Mouse (Mus musculus) liver (tissue): ENCODE results near the gene Ikzf2.

Experiments
- DNase-seq: peaks from one replicate; pipeline ENCODE4 v3.0.0-alpha.2; 2020; ENCODE audit warnings: mixed read lengths

Gene Ikzf2

DNA sequence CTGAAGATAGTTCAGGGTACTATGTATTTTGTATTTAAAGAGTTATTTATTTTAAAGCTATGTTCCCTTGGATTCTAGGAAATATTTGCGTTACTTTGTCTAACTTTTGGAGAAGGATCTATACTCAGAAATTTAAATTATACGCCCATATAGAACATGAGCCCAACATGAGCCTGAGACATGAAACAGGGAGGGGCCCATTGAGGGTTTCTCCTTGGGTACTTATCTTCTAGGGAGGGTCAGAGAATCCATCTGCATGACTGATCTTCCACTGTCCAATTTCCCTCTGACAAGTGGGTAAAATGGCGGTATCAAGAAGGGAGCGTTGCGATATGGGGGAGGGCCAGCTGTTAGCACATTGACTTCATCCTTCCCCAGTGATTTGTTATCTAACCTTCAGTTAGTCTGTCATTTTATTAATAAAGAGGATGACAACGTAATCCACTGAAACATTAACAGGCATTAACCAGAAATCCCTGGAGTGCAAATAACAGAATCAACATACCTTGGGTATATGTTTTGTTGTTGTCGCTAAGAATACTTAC, 180.4 kb downstream of the Ikzf2 start:
- no peak for DNase-seq

DNA sequence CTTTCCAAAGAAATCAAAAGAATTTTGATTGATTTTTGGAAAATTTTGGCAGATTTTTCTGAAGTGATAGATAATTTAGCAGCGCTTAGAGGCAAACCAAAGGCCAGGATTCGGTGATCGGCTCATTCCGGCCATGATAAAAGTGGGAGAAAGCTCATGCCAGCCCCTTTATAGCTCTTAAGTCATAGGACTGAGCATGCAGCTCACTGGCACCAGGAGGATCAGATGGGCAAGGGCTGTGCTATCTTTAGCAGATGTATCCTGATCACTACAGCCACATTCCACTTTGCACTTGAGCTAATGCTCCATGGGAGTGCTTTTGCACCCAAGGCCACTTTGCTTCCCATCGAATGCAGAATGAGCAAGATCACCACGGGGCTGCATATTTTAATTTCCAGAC, 181.0 kb downstream of the Ikzf2 start:
- DNase-seq, result no peak

DNA sequence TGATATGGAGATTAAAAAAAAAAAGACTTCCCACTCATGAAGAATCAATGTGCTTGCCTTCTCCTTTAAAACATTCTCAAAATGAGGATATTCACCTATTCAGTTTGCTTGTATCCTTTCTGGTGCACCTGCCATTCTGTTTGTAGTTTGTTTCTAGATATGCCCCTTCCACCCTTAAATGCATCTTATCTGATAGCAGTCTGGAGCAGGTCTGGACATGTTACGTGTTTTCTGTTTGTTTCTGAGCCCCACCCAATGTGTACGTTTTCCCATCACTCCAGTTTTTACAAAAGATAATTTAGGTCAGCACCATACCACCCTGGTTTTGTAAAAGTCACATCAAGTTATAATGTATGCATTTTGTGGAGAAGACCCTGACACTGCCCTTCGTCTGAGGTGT, 186.7 kb downstream of the Ikzf2 start:
- no peak for DNase-seq

DNA sequence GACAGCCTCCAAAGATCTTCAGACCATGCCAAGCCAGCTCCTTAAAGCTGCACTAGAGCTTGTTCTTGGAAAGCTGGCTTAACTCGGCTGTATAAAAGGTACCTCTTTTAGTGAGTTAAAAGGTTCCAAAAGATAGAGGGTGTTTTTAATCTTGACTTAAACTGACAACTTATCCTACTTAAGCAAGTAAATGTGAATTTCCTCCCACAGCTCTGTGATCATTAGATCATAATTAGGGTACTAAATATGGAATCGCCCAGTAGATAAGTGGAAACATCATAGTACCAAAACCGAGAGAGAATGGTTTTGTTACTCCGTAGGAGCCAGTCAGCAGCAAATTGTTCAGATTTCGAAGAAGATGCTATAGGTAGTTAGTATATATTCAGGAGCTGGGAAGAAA, 187.4 kb downstream of the Ikzf2 start:
- DNase-seq, result no peak

DNA sequence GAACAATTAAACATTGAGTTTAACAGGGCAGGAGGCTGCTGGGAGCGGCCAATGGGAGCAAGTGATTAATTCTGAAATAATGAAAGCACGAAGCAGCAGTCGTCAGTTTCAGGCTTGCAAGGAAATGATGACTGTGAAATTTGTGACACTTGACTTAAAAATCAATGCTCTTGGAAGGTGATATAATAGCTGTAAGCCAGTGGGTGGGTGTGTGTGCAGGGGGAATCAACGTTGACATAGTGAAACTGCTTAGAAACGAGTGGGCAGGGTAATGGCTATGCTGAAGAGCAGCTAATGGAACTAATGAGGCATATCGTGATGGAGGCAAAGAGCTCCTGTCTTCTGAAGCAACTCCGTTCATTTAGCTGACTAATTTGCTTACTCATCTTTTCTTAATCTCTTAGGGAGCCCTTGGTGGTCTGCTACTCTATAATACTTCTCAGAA, 188.2 kb downstream of the Ikzf2 start:
- no peak for DNase-seq

DNA sequence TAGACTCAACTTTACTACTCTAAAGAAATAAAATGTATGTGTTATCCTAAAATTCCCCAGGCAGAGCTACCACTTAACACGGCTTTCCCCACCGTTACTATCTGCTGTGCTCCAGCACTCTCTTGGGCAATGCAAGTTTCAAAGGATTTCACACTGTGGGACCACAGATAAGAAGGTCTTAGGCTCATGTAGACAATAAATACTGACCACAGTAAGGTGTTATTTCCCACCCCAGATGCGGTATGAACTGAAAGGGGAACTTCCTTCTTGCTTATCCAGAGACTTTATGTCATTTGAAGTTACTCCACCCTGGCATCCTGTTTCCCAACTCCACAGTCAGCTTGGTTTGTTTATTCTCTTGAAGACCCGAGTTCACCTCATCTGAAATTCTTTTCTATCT, 191.0 kb downstream of the Ikzf2 start:
- DNase-seq, result peak; percentile 24

DNA sequence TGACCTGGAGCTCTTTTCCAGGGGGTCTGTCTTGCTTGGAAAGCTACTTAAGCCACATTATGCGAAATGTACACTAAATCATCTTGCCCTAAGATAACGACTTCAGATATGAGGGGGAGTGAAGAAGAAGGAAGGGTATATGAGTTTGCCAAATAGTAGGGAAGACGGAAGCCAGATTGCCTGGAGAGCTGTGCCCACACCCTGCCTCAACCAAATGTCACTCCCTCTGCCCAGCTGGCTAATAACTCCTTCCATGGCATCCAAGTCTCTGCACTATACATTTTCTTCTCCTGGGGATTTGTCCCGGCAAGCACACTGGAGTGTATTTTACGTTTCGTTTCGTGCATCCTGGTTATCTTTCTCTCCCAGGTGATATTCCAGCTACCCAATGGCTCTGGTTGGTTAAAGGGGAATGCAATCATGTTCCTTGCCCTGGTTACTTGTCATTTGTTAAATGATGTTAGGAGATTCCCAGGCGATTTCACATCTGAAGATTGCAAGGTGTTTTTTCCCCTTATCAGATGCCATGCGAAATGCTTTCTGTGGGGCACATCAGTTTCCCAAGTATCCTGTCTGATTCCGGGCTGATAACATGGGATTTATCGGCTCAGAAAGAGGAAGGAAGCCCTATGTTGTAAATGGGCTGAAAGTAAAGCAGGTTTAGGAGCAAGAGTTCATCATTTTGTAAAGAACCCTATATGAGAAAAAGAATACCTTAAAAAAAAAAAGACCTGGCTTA, 193.6 kb downstream of the Ikzf2 start:
- DNase-seq, result no peak

DNA sequence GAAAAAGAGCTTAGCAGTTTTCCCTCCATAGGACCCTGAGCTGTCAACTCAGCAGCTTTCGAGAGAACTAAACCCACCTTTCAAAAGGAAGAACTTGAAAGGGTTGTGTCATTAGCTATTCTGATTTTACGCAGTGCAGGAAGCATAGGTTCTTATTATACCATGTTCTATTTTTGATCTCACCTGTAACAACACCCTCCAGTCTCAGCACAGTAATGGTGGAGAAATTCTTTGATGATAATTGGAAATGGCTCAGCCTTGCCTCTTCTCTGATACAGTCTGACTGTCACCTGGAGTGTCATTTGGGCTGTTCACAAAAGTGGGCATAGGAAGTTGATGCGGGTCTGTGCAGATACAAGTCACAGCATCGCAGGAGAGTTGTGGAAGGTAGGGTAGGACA, 195.0 kb downstream of the Ikzf2 start:
- DNase-seq, result no peak

DNA sequence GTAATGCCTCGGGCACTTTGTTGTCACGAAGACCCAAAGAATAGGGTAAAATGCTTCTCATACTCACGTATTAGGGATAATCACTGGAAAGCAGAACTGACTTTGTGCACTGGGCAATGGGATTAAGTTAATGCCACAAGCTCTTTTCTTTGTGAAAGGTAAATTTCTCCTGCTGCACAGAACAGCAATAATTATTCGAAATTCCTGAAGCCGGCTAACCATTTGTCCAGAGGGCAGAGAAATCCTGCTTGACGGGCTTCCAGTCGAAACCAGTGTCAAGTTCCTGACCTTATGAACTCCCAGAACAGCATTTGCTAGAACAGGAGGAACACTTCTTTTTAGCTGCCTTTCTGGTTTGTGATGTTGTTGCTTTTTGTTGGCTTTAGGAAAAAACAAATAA, 198.0 kb downstream of the Ikzf2 start:
- no peak for DNase-seq

DNA sequence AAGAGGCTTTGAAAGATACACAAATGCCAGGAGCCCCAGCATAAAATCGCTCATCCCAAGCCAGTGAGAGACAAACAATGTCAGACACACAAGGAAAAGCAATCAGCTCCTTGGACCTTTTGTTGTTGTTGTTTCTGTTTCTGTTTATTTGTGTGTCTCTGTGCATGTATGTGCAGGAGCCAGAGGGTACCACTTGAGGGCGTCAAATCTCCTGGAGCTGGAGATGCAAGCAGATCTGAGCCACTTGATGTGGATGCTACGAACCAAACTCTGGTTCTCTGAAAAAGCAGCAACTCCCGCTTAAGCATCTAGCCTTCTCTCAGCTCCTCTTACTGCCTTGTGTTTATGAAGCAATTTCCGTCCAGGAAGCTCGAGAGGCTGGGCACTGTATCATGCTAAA, 198.4 kb downstream of the Ikzf2 start:
- no peak for DNase-seq
